Mouse (Mus musculus) bone marrow macrophage, adult 2 months (primary cell): ENCODE data around the gene Slc31a1.

ENCODE experiments used
- CTCF ChIP-seq: IDR thresholded peaks from 2 replicates; pipeline ENCODE4 v1.5.1; 2012; ENCODE audit warnings: low read depth, mild to moderate bottlenecking, low read length, moderate library complexity
- POLR2A ChIP-seq: IDR thresholded peaks from 2 replicates; pipeline ENCODE4 v1.6.1; 2012; ENCODE audit warnings: mild to moderate bottlenecking, low read depth, low read length, borderline replicate concordance

DNA sequence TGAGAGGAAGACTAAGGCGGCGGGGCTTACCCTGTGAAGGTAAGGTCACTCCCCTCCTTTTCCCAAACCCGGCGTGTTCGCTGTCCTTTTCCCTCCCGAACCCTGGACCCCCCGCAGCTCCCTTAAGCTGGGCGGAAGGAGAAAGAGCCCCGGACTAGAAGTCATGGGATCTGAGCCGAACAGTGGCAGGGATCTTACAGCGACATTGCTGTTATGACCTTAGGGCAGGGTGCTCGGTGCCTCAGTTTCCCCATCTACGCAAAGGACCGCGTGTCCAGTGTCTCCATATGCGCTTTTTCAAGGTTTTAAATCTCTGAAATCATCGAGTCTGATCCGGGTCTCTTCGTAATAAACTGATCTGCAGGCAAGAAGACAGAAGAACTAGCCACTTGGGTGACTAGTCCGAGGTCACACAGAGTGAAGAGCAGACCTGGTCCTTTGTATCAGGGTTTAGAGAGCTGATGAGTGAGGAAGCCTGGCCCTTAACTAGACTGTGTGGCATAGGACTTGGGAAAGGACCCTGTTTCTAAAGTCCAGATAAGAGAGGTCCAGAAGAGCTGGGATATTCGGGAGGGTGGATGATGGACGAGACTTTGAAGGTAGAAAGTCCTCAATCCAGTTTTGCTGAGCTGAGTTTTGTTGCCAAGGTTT, 403 bp downstream of the Slc31a1 start:
- no peak for TF ChIP-seq POLR2A
- TF ChIP-seq CTCF, result no peak
